Mouse (Mus musculus) lung, postnatal 0 days (tissue): ENCODE measurements around the gene Trcg1.

Experiments used
- CTCF ChIP-seq: IDR thresholded peaks from 2 replicates; pipeline ENCODE4 v1.5.1; 2016; ENCODE audit warnings: antibody characterized with exemption, mild to moderate bottlenecking
- EP300 ChIP-seq: IDR thresholded peaks from 2 replicates; pipeline ENCODE4 v1.6.1; 2016; ENCODE audit warnings: antibody characterized with exemption, mild to moderate bottlenecking, control low read depth

DNA sequence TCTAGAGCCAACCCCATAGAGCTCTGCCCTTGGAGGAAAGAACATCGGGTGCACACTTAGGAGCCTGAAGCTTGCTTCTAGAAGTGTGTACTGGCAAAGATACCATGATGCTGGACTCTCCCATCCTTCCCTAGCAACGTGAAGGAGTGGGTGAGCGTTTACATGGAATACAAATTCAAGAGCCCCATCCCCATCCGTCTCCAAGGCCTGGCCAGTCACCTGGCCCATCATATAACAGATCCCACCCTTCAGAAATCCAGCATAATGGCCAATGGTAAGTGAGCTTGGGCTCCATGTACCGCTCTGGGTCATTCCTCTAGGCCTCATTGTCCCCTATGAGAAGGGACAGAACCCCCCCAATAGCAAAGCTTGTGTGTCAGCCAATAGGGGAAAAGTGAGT, 10.1 kb downstream of the Trcg1 start:
- TF ChIP-seq EP300 (no peak), CTCF (no peak)
